Mouse (Mus musculus) left cerebral cortex, adult 11 months (tissue): ENCODE measurements around the gene Sstr2.

ENCODE experiments used
- DNase-seq: peaks from one replicate; pipeline ENCODE4 v3.0.0; 2022; ENCODE audit warnings: low spot score

Gene Sstr2

GRCm38 (mm10) chr11:113621001-113621400, 1.9 kb downstream of the Sstr2 start:
- DNase-seq = no peak

- no peak for DNase-seq
Observed at GRCm38 (mm10) chr11:113622028-113622427, 2.9 kb downstream of the Sstr2 start.

GRCm38 (mm10) chr11:113625437-113625836, 6.3 kb downstream of the Sstr2 start:
- DNase-seq = no peak

GRCm38 (mm10) chr11:113627785-113628184, 8.6 kb downstream of the Sstr2 start:
- DNase-seq = no peak

- no peak for DNase-seq
Observed at GRCm38 (mm10) chr11:113630642-113631041, 11.5 kb downstream of the Sstr2 start.

GRCm38 (mm10) chr11:113631302-113631701, 12.2 kb downstream of the Sstr2 start:
- no peak for DNase-seq

- no peak for DNase-seq
Observed at GRCm38 (mm10) chr11:113631862-113632261, 12.7 kb downstream of the Sstr2 start.

GRCm38 (mm10) chr11:113632303-113632702, 13.2 kb downstream of the Sstr2 start:
- DNase-seq = no peak

- no peak for DNase-seq
Observed at GRCm38 (mm10) chr11:113633398-113633797, 14.3 kb downstream of the Sstr2 start.

GRCm38 (mm10) chr11:113634699-113635121, 15.6 kb downstream of the Sstr2 start:
- DNase-seq = no peak

- DNase-seq = no peak
Observed at GRCm38 (mm10) chr11:113638680-113639079, 19.5 kb downstream of the Sstr2 start.

GRCm38 (mm10) chr11:113645181-113645580, 26.0 kb downstream of the Sstr2 start:
- DNase-seq = no peak

GRCm38 (mm10) chr11:113648152-113648551, 29.0 kb downstream of the Sstr2 start:
- no peak for DNase-seq

GRCm38 (mm10) chr11:113648690-113649352, 29.7 kb downstream of the Sstr2 start, which contains the start of gene Cog1:
Gene Cog1 (plus strand): TSS chr11:113649169.
- DNase-seq = no peak

- DNase-seq = no peak
Observed at GRCm38 (mm10) chr11:113649353-113650210, 30.4 kb downstream of the Sstr2 start, which contains the start of gene Slc39a11. Gene Slc39a11 (minus strand): TSS chr11:113650079.

GRCm38 (mm10) chr11:113651206-113651906, 32.2 kb downstream of the Sstr2 start:
- no peak for DNase-seq

- DNase-seq = no peak
Observed at GRCm38 (mm10) chr11:113651907-113652273, 32.7 kb downstream of the Sstr2 start.

- DNase-seq = no peak
Observed at GRCm38 (mm10) chr11:113652516-113652915, 33.4 kb downstream of the Sstr2 start.

GRCm38 (mm10) chr11:113654105-113654504, 35.0 kb downstream of the Sstr2 start:
- DNase-seq = no peak

GRCm38 (mm10) chr11:113654561-113655270, 35.6 kb downstream of the Sstr2 start:
- DNase-seq = no peak

GRCm38 (mm10) chr11:113656511-113656932, 37.4 kb downstream of the Sstr2 start:
- no peak for DNase-seq

- DNase-seq = no peak
Observed at GRCm38 (mm10) chr11:113657221-113657620, 38.1 kb downstream of the Sstr2 start.
